Mouse (Mus musculus): ENCODE measurements at regions not wholly inside any gene's neighbourhood (a gene's known extent, or its start where the extent isn't known, plus 50 kb on each side); places are given as distances from the start of the nearest gene placed in this dataset.

- no peak overlapping the region for H3K4me3 ChIP-seq (ENCODE audit: insufficient read depth, low read length)
- H3K4me1 ChIP-seq (ENCODE audit: control insufficient read depth, insufficient read depth, low read length): no peaks in the 10 kb centered on the region
- TF ChIP-seq POLR2A (IDR thresholded peaks at IDR 0.05; ENCODE audit: borderline replicate concordance, low read depth, low read length) (no peak), CTCF (IDR thresholded peaks at IDR 0.05; ENCODE audit: low read depth, low read length) (no peak)
- no peak overlapping the region for H3K27ac ChIP-seq (ENCODE audit: insufficient read depth, low read depth, low read length)
Measured at GRCm38 (mm10) chr10:102876946-102877345, 153.1 kb downstream of the Alx1 start.

- TF ChIP-seq CTCF (IDR thresholded peaks at IDR 0.05; ENCODE audit: low read depth, low read length): no peak
- no peak for TF ChIP-seq POLR2A (IDR thresholded peaks at IDR 0.05; ENCODE audit: borderline replicate concordance, low read depth, low read length)
- Histone ChIP-seq H3K4me3 (ENCODE audit: insufficient read depth, low read length) (no peak overlapping the region), H3K27ac (ENCODE audit: insufficient read depth, low read depth, low read length) (no peak overlapping the region), H3K4me1 (ENCODE audit: control insufficient read depth, insufficient read depth, low read length) (no peaks in the 10 kb centered on the region)
Measured at GRCm38 (mm10) chr10:102866920-102867319, 163.1 kb downstream of the Alx1 start.

GRCm38 (mm10) chr10:102836567-102837224 lies 193.3 kb downstream of the Alx1 start:
- H3K4me1 ChIP-seq (ENCODE audit: control insufficient read depth, insufficient read depth, low read length): no peaks in the 10 kb centered on the region
- H3K27ac ChIP-seq (ENCODE audit: insufficient read depth, low read depth, low read length): no peak overlapping the region
- no peak for TF ChIP-seq CTCF (IDR thresholded peaks at IDR 0.05; ENCODE audit: low read depth, low read length)
- no peak for TF ChIP-seq POLR2A (IDR thresholded peaks at IDR 0.05; ENCODE audit: borderline replicate concordance, low read depth, low read length)
- H3K4me3 ChIP-seq (ENCODE audit: insufficient read depth, low read length): no peak overlapping the region

- no peaks in the 10 kb centered on the region for H3K4me1 ChIP-seq (ENCODE audit: control insufficient read depth, insufficient read depth, low read length)
- TF ChIP-seq CTCF (IDR thresholded peaks at IDR 0.05; ENCODE audit: low read depth, low read length) (no peak), POLR2A (IDR thresholded peaks at IDR 0.05; ENCODE audit: borderline replicate concordance, low read depth, low read length) (no peak)
- no peak overlapping the region for H3K4me3 ChIP-seq (ENCODE audit: insufficient read depth, low read length)
- no peak overlapping the region for H3K27ac ChIP-seq (ENCODE audit: insufficient read depth, low read depth, low read length)
Measured at GRCm38 (mm10) chr10:102835814-102836213, 194.2 kb downstream of the Alx1 start.

- Histone ChIP-seq H3K4me1 (ENCODE audit: control insufficient read depth, insufficient read depth, low read length) (no peaks in the 10 kb centered on the region), H3K27ac (ENCODE audit: insufficient read depth, low read depth, low read length) (no peak overlapping the region), H3K4me3 (ENCODE audit: insufficient read depth, low read length) (no peak overlapping the region)
- TF ChIP-seq POLR2A (IDR thresholded peaks at IDR 0.05; ENCODE audit: borderline replicate concordance, low read depth, low read length): no peak
- TF ChIP-seq CTCF (IDR thresholded peaks at IDR 0.05; ENCODE audit: low read depth, low read length): no peak
Measured at GRCm38 (mm10) chr10:102829606-102830005, 200.4 kb downstream of the Alx1 start.

- TF ChIP-seq CTCF (IDR thresholded peaks at IDR 0.05; ENCODE audit: low read depth, low read length) (no peak), POLR2A (IDR thresholded peaks at IDR 0.05; ENCODE audit: borderline replicate concordance, low read depth, low read length) (no peak)
- H3K27ac ChIP-seq (ENCODE audit: insufficient read depth, low read depth, low read length): no peak overlapping the region
- no peak overlapping the region for H3K4me3 ChIP-seq (ENCODE audit: insufficient read depth, low read length)
- H3K4me1 ChIP-seq (ENCODE audit: control insufficient read depth, insufficient read depth, low read length): no peaks in the 10 kb centered on the region
Measured at GRCm38 (mm10) chr10:102823434-102823833, 206.6 kb downstream of the Alx1 start.

GRCm38 (mm10) chr10:102801391-102801790 lies 228.6 kb downstream of the Alx1 start:
- TF ChIP-seq CTCF (IDR thresholded peaks at IDR 0.05; ENCODE audit: low read depth, low read length) (no peak), POLR2A (IDR thresholded peaks at IDR 0.05; ENCODE audit: borderline replicate concordance, low read depth, low read length) (no peak)

GRCm38 (mm10) chr10:102779243-102779642 lies 250.8 kb downstream of the Alx1 start:
- Histone ChIP-seq H3K27ac (ENCODE audit: insufficient read depth, low read depth, low read length) (no peak overlapping the region), H3K4me1 (ENCODE audit: control insufficient read depth, insufficient read depth, low read length) (no peaks in the 10 kb centered on the region), H3K4me3 (ENCODE audit: insufficient read depth, low read length) (no peak overlapping the region)
- TF ChIP-seq POLR2A (IDR thresholded peaks at IDR 0.05; ENCODE audit: borderline replicate concordance, low read depth, low read length): no peak
- no peak for TF ChIP-seq CTCF (IDR thresholded peaks at IDR 0.05; ENCODE audit: low read depth, low read length)

More at GRCm38 (mm10) chr10:102801391-102801790, 228.6 kb downstream of the Alx1 start:
- no peaks in the 10 kb centered on the region for H3K4me1 ChIP-seq (ENCODE audit: control insufficient read depth, insufficient read depth, low read length)
- no peak overlapping the region for H3K27ac ChIP-seq (ENCODE audit: insufficient read depth, low read depth, low read length)
- no peak overlapping the region for H3K4me3 ChIP-seq (ENCODE audit: insufficient read depth, low read length)

GRCm38 (mm10) chr10:102763696-102764095 lies 251.7 kb downstream of the Rassf9 start:
- H3K4me3 ChIP-seq (ENCODE audit: insufficient read depth, low read length): no peak overlapping the region
- TF ChIP-seq CTCF (IDR thresholded peaks at IDR 0.05; ENCODE audit: low read depth, low read length): no peak
- TF ChIP-seq POLR2A (IDR thresholded peaks at IDR 0.05; ENCODE audit: borderline replicate concordance, low read depth, low read length): no peak
- no peak overlapping the region for H3K27ac ChIP-seq (ENCODE audit: insufficient read depth, low read depth, low read length)
- H3K4me1 ChIP-seq (ENCODE audit: control insufficient read depth, insufficient read depth, low read length): no peaks in the 10 kb centered on the region

GRCm38 (mm10) chr10:102762378-102762777 lies 250.4 kb downstream of the Rassf9 start:
- H3K4me1 ChIP-seq (ENCODE audit: control insufficient read depth, insufficient read depth, low read length): no peaks in the 10 kb centered on the region
- no peak for TF ChIP-seq POLR2A (IDR thresholded peaks at IDR 0.05; ENCODE audit: borderline replicate concordance, low read depth, low read length)
- no peak overlapping the region for H3K4me3 ChIP-seq (ENCODE audit: insufficient read depth, low read length)
- H3K27ac ChIP-seq (ENCODE audit: insufficient read depth, low read depth, low read length): no peak overlapping the region

Data from bone marrow macrophage, adult 2 months (primary cell).